Mouse (Mus musculus) regulatory T cell (primary cell): Measurements from ENCODE around the gene Slc22a18.
"Not testable (repeated sequence)": the region's sequence is repeated elsewhere in the genome, so short reads cannot be mapped to it uniquely, and the experiment has no call there.

ENCODE experiments used
- in situ Hi-C: fragments of 300-600 bp; cut with MboI, MseI; formaldehyde crosslinking; loops from one replicate; pipeline ENCODE4 v1.15.1; 2025; ENCODE audit warnings: high pct_unique_total_duplicates

Gene Slc22a18

GRCm38 (mm10) chr7:143502418-143503200 lies 29.1 kb downstream of the Slc22a18 start, which contains the start of gene Phlda2:
Gene Phlda2, minus strand, starts transcription at chr7:143503150.
- in situ Hi-C loops: no loop called here

- in situ Hi-C loops: no loop called here
Observed at GRCm38 (mm10) chr7:143503926-143504325, 30.4 kb downstream of the Slc22a18 start.

GRCm38 (mm10) chr7:143505411-143505810 lies 31.9 kb downstream of the Slc22a18 start:
- in situ Hi-C loops: no loop called here

GRCm38 (mm10) chr7:143505823-143506222 lies 32.3 kb downstream of the Slc22a18 start:
- in situ Hi-C loops: no loop called here

GRCm38 (mm10) chr7:143506271-143506670 lies 32.7 kb downstream of the Slc22a18 start:
- in situ Hi-C loops: no loop called here

GRCm38 (mm10) chr7:143506675-143507074 lies 33.1 kb downstream of the Slc22a18 start:
- in situ Hi-C loops: no loop called here

GRCm38 (mm10) chr7:143509566-143509965 lies 36.0 kb downstream of the Slc22a18 start:
- in situ Hi-C loops: no loop called here

GRCm38 (mm10) chr7:143510593-143511334 lies 37.2 kb downstream of the Slc22a18 start:
- in situ Hi-C loops: loop anchor here (10.0 kb wide), 1 partner anchor 1626 kb away; no protein-coding TSS in a partner anchor

- in situ Hi-C loops: loop anchor here (10.0 kb wide), 1 partner anchor 1627 kb away; no protein-coding TSS in a partner anchor
Observed at GRCm38 (mm10) chr7:143511335-143511712, 37.8 kb downstream of the Slc22a18 start.

GRCm38 (mm10) chr7:143513763-143514415 lies 40.4 kb downstream of the Slc22a18 start:
- in situ Hi-C loops: loop anchor here (10.0 kb wide), 1 partner anchor 1629 kb away; no protein-coding TSS in a partner anchor

- in situ Hi-C loops: loop anchor here (10.0 kb wide), 1 partner anchor 1630 kb away; no protein-coding TSS in a partner anchor
Observed at GRCm38 (mm10) chr7:143514416-143514768, 40.9 kb downstream of the Slc22a18 start.

- in situ Hi-C loops: loop anchor here (10.0 kb wide), 1 partner anchor 1635 kb away; no protein-coding TSS in a partner anchor
Observed at GRCm38 (mm10) chr7:143519333-143519732, 45.8 kb downstream of the Slc22a18 start.

- in situ Hi-C loops: no loop called here
Observed at GRCm38 (mm10) chr7:143532410-143532809, 58.9 kb downstream of the Slc22a18 start.

- in situ Hi-C loops: no loop called here
Observed at GRCm38 (mm10) chr7:143533284-143533683, 59.7 kb downstream of the Slc22a18 start.

- in situ Hi-C loops: no loop called here
Observed at GRCm38 (mm10) chr7:143536251-143536650, 62.7 kb downstream of the Slc22a18 start.

- in situ Hi-C loops: not testable (repeated sequence)
Observed at GRCm38 (mm10) chr7:143538229-143538628, 64.7 kb downstream of the Slc22a18 start.

GRCm38 (mm10) chr7:143538671-143539070 lies 65.1 kb downstream of the Slc22a18 start:
- in situ Hi-C loops: no loop called here

GRCm38 (mm10) chr7:143544368-143544767 lies 70.8 kb downstream of the Slc22a18 start:
- in situ Hi-C loops: no loop called here

GRCm38 (mm10) chr7:143546554-143546953 lies 73.0 kb downstream of the Slc22a18 start:
- in situ Hi-C loops: no loop called here

- in situ Hi-C loops: no loop called here
Observed at GRCm38 (mm10) chr7:143548231-143548961, 74.9 kb downstream of the Slc22a18 start.
